Mouse (Mus musculus): Measurements from ENCODE around the gene Gm10273. TPM values are rescaled to one million over a fixed set of nuclear protein-coding genes. Genes with fewer than 3 reads are reported as not detected.
"Not testable (repeated sequence)": the region's sequence is repeated elsewhere in the genome, so short reads cannot be mapped to it uniquely, and the experiment has no call there.

Gm10273 gene
- polyA plus RNA-seq (2012; fragmentation: generic; extraction: Trizol), result 10.3 TPM

DNA sequence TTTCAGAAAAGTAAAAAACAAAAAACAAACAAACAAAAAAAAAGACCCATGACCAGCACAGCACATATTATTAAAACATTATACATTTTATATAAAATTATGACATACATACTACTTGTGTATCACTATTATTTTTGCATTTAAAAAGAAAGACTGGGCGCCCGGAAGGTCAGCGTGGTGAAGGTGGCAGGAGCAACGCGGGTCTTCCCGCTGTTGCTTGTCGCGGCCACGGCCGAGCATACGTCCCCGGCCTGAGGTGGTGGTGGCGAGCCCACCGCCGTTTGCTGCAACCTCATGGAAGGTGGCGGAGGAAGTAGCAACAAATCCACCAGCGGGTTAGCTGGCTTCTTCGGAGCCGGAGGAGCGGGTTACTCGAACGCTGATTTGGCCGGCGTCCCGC lies at the start of gene Gm10273:
TSS of gene Gm10273 (plus strand) at position 172 of the 400 bp plus-strand sequence.
- H3K27me3 ChIP-seq (ENCODE audit: control insufficient read depth, insufficient read depth, insufficient read length); H3K36me3 ChIP-seq (ENCODE audit: control insufficient read depth, insufficient read depth); H3K79me2 ChIP-seq (ENCODE audit: control insufficient read depth, insufficient read depth); H3K4me2 ChIP-seq (ENCODE audit: low read depth); H3K4me3 ChIP-seq; H3ac ChIP-seq (ENCODE audit: control insufficient read depth, insufficient read length): not testable (repeated sequence)

DNA sequence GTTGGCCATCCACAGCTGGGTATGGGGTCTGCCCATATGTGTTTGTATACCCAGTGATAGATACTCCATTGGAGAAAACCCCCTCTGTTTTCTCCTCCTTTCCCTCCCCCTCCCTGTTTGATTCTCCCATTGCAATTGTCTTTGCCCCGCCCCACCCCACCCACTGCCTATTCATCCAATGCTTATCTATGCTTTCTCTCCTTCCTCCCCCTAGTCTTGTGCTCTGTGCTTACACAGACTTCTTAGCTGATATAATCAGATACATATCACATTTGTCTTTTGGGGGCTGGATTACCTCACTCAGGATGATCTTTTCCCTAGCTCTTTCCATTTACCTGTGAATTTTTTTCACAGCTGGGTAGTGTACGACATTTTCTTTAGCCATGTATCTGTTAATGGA lies 48.9 kb upstream of the Gm10273 start:
- Histone ChIP-seq H3K27me3 (ENCODE audit: control insufficient read depth, insufficient read depth, insufficient read length) (no peaks in the 10 kb centered on the region), H3K36me3 (ENCODE audit: control insufficient read depth, insufficient read depth) (peaks cover 84% of the 10 kb centered on the region), H3K79me2 (ENCODE audit: control insufficient read depth, insufficient read depth) (no peaks in the 10 kb centered on the region), H3ac (ENCODE audit: control insufficient read depth, insufficient read length) (no peak overlapping the region), H3K4me3 (no peak overlapping the region), H3K4me2 (ENCODE audit: low read depth) (no peak overlapping the region)
- TF ChIP-seq POLR2AphosphoS2 (IDR thresholded peaks at IDR 0.05; ENCODE audit: insufficient read length, low read depth), result no peak
- no peak for TF ChIP-seq TCF3 (IDR thresholded peaks at IDR 0.05; ENCODE audit: insufficient read length, low read depth)
- no peak for TF ChIP-seq REST (IDR thresholded peaks at IDR 0.05; ENCODE audit: insufficient read depth, insufficient read length)
- TF ChIP-seq MYOG (IDR thresholded peaks at IDR 0.05; ENCODE audit: control insufficient read depth in 1 of 3, insufficient read depth in 1 of 3, insufficient read length in 2 of 3, low read depth in 2 of 3), result no peak
- no peak for TF ChIP-seq E2F4 (IDR thresholded peaks at IDR 0.05; ENCODE audit: insufficient read depth)
- TF ChIP-seq SRF (IDR thresholded peaks at IDR 0.05; ENCODE audit: control insufficient read depth, insufficient read length, low read depth), result no peak
- TF ChIP-seq TCF12 (IDR thresholded peaks at IDR 0.05; ENCODE audit: insufficient read depth, poor library complexity, severe bottlenecking), result no peak
- no peak for TF ChIP-seq POLR2A (IDR thresholded peaks at IDR 0.05; ENCODE audit: insufficient read length, low read depth)
- TF ChIP-seq CEBPB (IDR thresholded peaks at IDR 0.05; ENCODE audit: insufficient read depth, poor library complexity, severe bottlenecking), result no peak
- TF ChIP-seq MAX (IDR thresholded peaks at IDR 0.05; ENCODE audit: low read depth), result no peak
- no peak for TF ChIP-seq MYOD1 (IDR thresholded peaks at IDR 0.05; ENCODE audit: control insufficient read depth in 1 of 3, insufficient read length in 2 of 3, low read depth in 2 of 3)
- TF ChIP-seq USF1 (IDR thresholded peaks at IDR 0.05; ENCODE audit: low read depth), result no peak

GRCm38 (mm10) chr10:59348200-59348599 lies 47.2 kb upstream of the Gm10273 start:
- no peak overlapping the region for H3K4me2 ChIP-seq (ENCODE audit: low read depth)
- no peak overlapping the region for H3K4me3 ChIP-seq
- no peaks in the 10 kb centered on the region for H3K79me2 ChIP-seq (ENCODE audit: control insufficient read depth, insufficient read depth)
- H3K36me3 ChIP-seq (ENCODE audit: control insufficient read depth, insufficient read depth), result peaks cover 92% of the 10 kb centered on the region
- H3K27me3 ChIP-seq (ENCODE audit: control insufficient read depth, insufficient read depth, insufficient read length), result no peaks in the 10 kb centered on the region
- TF ChIP-seq REST (IDR thresholded peaks at IDR 0.05; ENCODE audit: insufficient read depth, insufficient read length), result no peak
- TF ChIP-seq POLR2A (IDR thresholded peaks at IDR 0.05; ENCODE audit: insufficient read length, low read depth), result no peak
- TF ChIP-seq TCF3 (IDR thresholded peaks at IDR 0.05; ENCODE audit: insufficient read length, low read depth), result no peak
- TF ChIP-seq POLR2AphosphoS2 (IDR thresholded peaks at IDR 0.05; ENCODE audit: insufficient read length, low read depth), result no peak
- TF ChIP-seq MYOD1 (IDR thresholded peaks at IDR 0.05; ENCODE audit: control insufficient read depth in 1 of 3, insufficient read length in 2 of 3, low read depth in 2 of 3), result no peak
- no peak for TF ChIP-seq TCF12 (IDR thresholded peaks at IDR 0.05; ENCODE audit: insufficient read depth, poor library complexity, severe bottlenecking)
- TF ChIP-seq SRF (IDR thresholded peaks at IDR 0.05; ENCODE audit: control insufficient read depth, insufficient read length, low read depth), result no peak
- TF ChIP-seq CEBPB (IDR thresholded peaks at IDR 0.05; ENCODE audit: insufficient read depth, poor library complexity, severe bottlenecking), result no peak
- no peak for TF ChIP-seq MYOG (IDR thresholded peaks at IDR 0.05; ENCODE audit: control insufficient read depth in 1 of 3, insufficient read depth in 1 of 3, insufficient read length in 2 of 3, low read depth in 2 of 3)
- no peak for TF ChIP-seq USF1 (IDR thresholded peaks at IDR 0.05; ENCODE audit: low read depth)
- TF ChIP-seq MAX (IDR thresholded peaks at IDR 0.05; ENCODE audit: low read depth), result no peak
- no peak for TF ChIP-seq E2F4 (IDR thresholded peaks at IDR 0.05; ENCODE audit: insufficient read depth)
- no peak overlapping the region for H3ac ChIP-seq (ENCODE audit: control insufficient read depth, insufficient read length)

DNA sequence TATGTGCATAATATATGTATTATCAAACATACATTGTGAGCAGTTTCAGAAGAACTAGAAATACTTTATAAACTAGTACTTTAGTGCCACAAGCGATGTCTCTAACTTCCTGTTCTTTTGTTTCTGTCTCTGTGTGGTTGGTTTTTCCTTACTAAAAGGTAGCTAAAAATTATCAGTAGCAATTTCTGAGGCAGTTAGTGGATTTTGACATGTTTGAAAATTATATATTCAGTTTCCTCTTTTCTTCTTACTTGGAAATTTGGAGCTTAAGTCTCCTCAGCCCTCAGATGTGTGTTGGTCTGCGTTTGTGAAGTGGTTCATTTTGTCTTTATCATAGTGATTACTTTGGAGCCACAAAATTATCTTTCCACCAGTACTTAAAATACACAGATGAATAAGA lies 45.9 kb upstream of the Gm10273 start:
- Histone ChIP-seq H3K4me2 (ENCODE audit: low read depth) (no peak overlapping the region), H3K79me2 (ENCODE audit: control insufficient read depth, insufficient read depth) (no peaks in the 10 kb centered on the region), H3ac (ENCODE audit: control insufficient read depth, insufficient read length) (no peak overlapping the region), H3K27me3 (ENCODE audit: control insufficient read depth, insufficient read depth, insufficient read length) (no peaks in the 10 kb centered on the region), H3K4me3 (no peak overlapping the region), H3K36me3 (ENCODE audit: control insufficient read depth, insufficient read depth) (peaks cover 92% of the 10 kb centered on the region)
- TF ChIP-seq MYOD1 (IDR thresholded peaks at IDR 0.05; ENCODE audit: control insufficient read depth in 1 of 3, insufficient read length in 2 of 3, low read depth in 2 of 3), result no peak
- no peak for TF ChIP-seq CEBPB (IDR thresholded peaks at IDR 0.05; ENCODE audit: insufficient read depth, poor library complexity, severe bottlenecking)
- no peak for TF ChIP-seq POLR2AphosphoS2 (IDR thresholded peaks at IDR 0.05; ENCODE audit: insufficient read length, low read depth)
- TF ChIP-seq REST (IDR thresholded peaks at IDR 0.05; ENCODE audit: insufficient read depth, insufficient read length), result no peak
- no peak for TF ChIP-seq POLR2A (IDR thresholded peaks at IDR 0.05; ENCODE audit: insufficient read length, low read depth)
- no peak for TF ChIP-seq SRF (IDR thresholded peaks at IDR 0.05; ENCODE audit: control insufficient read depth, insufficient read length, low read depth)
- TF ChIP-seq MAX (IDR thresholded peaks at IDR 0.05; ENCODE audit: low read depth), result no peak

- Histone ChIP-seq H3K36me3 (ENCODE audit: control insufficient read depth, insufficient read depth) (peaks cover 88% of the 10 kb centered on the region), H3K4me2 (ENCODE audit: low read depth) (no peak overlapping the region), H3K27me3 (ENCODE audit: control insufficient read depth, insufficient read depth, insufficient read length) (no peaks in the 10 kb centered on the region), H3K79me2 (ENCODE audit: control insufficient read depth, insufficient read depth) (no peaks in the 10 kb centered on the region), H3K4me3 (no peak overlapping the region), H3ac (ENCODE audit: control insufficient read depth, insufficient read length) (no peak overlapping the region)
- TF ChIP-seq TCF12 (IDR thresholded peaks at IDR 0.05; ENCODE audit: insufficient read depth, poor library complexity, severe bottlenecking), result no peak
- TF ChIP-seq USF1 (IDR thresholded peaks at IDR 0.05; ENCODE audit: low read depth), result no peak
- no peak for TF ChIP-seq TCF3 (IDR thresholded peaks at IDR 0.05; ENCODE audit: insufficient read length, low read depth)
- no peak for TF ChIP-seq CEBPB (IDR thresholded peaks at IDR 0.05; ENCODE audit: insufficient read depth, poor library complexity, severe bottlenecking)
- TF ChIP-seq REST (IDR thresholded peaks at IDR 0.05; ENCODE audit: insufficient read depth, insufficient read length), result no peak
- no peak for TF ChIP-seq SRF (IDR thresholded peaks at IDR 0.05; ENCODE audit: control insufficient read depth, insufficient read length, low read depth)
- no peak for TF ChIP-seq MYOD1 (IDR thresholded peaks at IDR 0.05; ENCODE audit: control insufficient read depth in 1 of 3, insufficient read length in 2 of 3, low read depth in 2 of 3)
- TF ChIP-seq MAX (IDR thresholded peaks at IDR 0.05; ENCODE audit: low read depth), result no peak
Measured at GRCm38 (mm10) chr10:59353065-59353464, 42.4 kb upstream of the Gm10273 start.

Measured in myocyte (in vitro differentiated cells).